ENCODE assay signal across 27 mouse cellular contexts in the genomic region with DNA sequence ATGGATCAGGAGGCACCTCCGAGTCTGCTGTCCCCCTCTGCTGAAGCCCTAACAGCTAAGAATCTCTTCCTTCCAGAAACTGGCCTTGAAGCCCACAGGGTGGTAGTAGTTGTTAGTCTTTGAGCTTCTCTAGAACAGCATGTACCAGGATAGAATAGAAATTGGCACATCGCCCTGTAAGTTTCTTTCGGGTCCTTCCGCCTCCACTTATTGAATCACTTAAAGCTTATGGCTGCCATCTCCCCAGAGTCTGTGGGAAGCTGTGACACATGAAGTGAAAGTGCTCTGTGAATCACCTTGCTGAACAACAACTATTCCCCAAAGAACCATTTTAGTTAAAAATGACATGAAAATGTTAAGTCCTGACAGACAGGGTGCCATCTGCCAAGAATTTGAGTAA. TPM values are rescaled to one million over a fixed set of nuclear protein-coding genes. Genes with fewer than 3 reads are reported as not detected.
DNase-seq lines count a peak whose midpoint lies in the region.
"Had no signal": no experiment of that assay in that cellular context is flagged by ENCODE, and none has a peak within 500 bp of the region (broad histone marks: within the 10 kb centered on the region; RNA-seq: fewer than 3 reads in every experiment).

No protein-coding gene starts in this region.

- peak; percentile 41 to 57 for DNase-seq in right cerebral cortex, adult 2 months (ENCODE audit: low spot score in 2 of 2)
- DNase-seq in right cerebral cortex, postnatal 14 days = no peak
- DNase-seq in frontal cortex, adult 2 months (ENCODE audit: extremely low spot score in 1 of 2, low spot score in 1 of 2) = peak; percentile 44 to 72
- DNase-seq in left cerebral cortex, adult 9 months (ENCODE audit: low spot score in 2 of 2) = peak; percentile 32 to 51
- peak; percentile 65 for DNase-seq in telencephalon, adult 2 months (ENCODE audit: low read depth, low spot score)
- no peak for DNase-seq in spleen, postnatal 36 days (ENCODE audit: low spot score in 2 of 2)
- DNase-seq in cerebellum, postnatal 10 days = no peak
- DNase-seq: adrenal gland, adult 2 months; cerebellum, adult 2 months; cerebellum, postnatal 36 days; gastrocnemius, postnatal 36 days; heart, adult 2 months; kidney, adult 11 months; kidney, postnatal 36 days; liver, embryonic 13.5 days; lung, embryonic 14.5 days; lung, postnatal 36 days; spleen, adult 18-20 months had no signal

RNA-seq across cellular contexts. Expression of a gene that starts 29.1 kb away (rescaled TPM):
- 0.08 and 0.16 TPM in 2 replicates for polyA plus RNA-seq in frontal cortex, adult 2 months (2012; rRNA removed)
- polyA plus RNA-seq: forebrain, embryonic 14.5 days; G1E; heart, adult 2 months; heart, embryonic 14.5 days; hindbrain, embryonic 12.5 days; lung, embryonic 14.5 days; neural tube, embryonic 11.5 days; Patski; stomach, embryonic 14.5 days had no signal

RNA-seq across cellular contexts. Expression of a gene that starts 29.3 kb away (rescaled TPM):
- not detected in 2 replicates for polyA plus RNA-seq in frontal cortex, adult 2 months (2012; rRNA removed)
- polyA plus RNA-seq: adrenal gland, adult 2 months; embryonic facial prominence, embryonic 14.5 days; forebrain, embryonic 14.5 days; G1E; heart, adult 2 months; heart, embryonic 14.5 days; lung, embryonic 14.5 days; midbrain, embryonic 13.5 days; neural tube, embryonic 11.5 days; stomach, embryonic 14.5 days had no signal

RNA-seq across cellular contexts. Expression of a gene that starts 31.0 kb away (rescaled TPM):
- polyA plus RNA-seq in frontal cortex, adult 2 months (2012; rRNA removed) = 0.25 and 0.46 TPM in 2 replicates
- polyA plus RNA-seq: G1E; hindbrain, embryonic 12.5 days; Patski had no signal

Comparison
In these comparisons a context has a peak if more than half of its experiments do, and no peak if none do; other contexts are left out.
1. DNase-seq: peak in right cerebral cortex, adult 2 months (2 of 2), frontal cortex, adult 2 months (2 of 2), left cerebral cortex, adult 9 months (2 of 2) and telencephalon, adult 2 months (single experiment); none in right cerebral cortex, postnatal 14 days (single experiment), spleen, postnatal 36 days (0 of 2) and cerebellum, postnatal 10 days (0 of 2).